Mouse (Mus musculus) layer of hippocampus, postnatal 25 days (tissue): ENCODE measurements at regions not wholly inside any gene's neighbourhood (a gene's known extent, or its start where the extent isn't known, plus 50 kb on each side); places are given as distances from the start of the nearest gene placed in this dataset.

Experiments used
- DNase-seq, 2 experiments: peaks; one replicate each; pipeline ENCODE4 v3.0.0; 2022; ENCODE audit warnings: mixed read lengths in 2 of 2, low spot score in 1 of 2; ENCODE audit errors: extremely low spot score in 1 of 2

- DNase-seq, result no peak
Measured at GRCm38 (mm10) chr16:64211895-64212294, 347.9 kb upstream of the Epha3 start.

- no peak for DNase-seq
Measured at GRCm38 (mm10) chr16:64166676-64167407, 302.9 kb upstream of the Epha3 start.

GRCm38 (mm10) chr16:64166036-64166435, 302.1 kb upstream of the Epha3 start:
- no peak for DNase-seq

- no peak for DNase-seq
Measured at GRCm38 (mm10) chr16:64145687-64146535, 281.9 kb upstream of the Epha3 start.
